Mouse (Mus musculus) myocyte (in vitro differentiated cells): ENCODE measurements at regions not wholly inside any gene's neighbourhood (a gene's known extent, or its start where the extent isn't known, plus 50 kb on each side); places are given as distances from the start of the nearest gene placed in this dataset.

Source experiments
- MAX ChIP-seq: IDR thresholded peaks from one replicate; pipeline ENCODE4 v1.6.1; 2011; ENCODE audit warnings: low read depth, mild to moderate bottlenecking, control low read depth
- MYOD1 ChIP-seq, 3 experiments: IDR thresholded peaks; one replicate each; pipeline ENCODE4 v1.6.1; 2011; ENCODE audit warnings: control low read depth in 2 of 3, low read depth in 2 of 3, mild to moderate bottlenecking in 2 of 3, moderate library complexity in 1 of 3; ENCODE audit not compliant: insufficient read length in 2 of 3, control insufficient read depth in 1 of 3
- POLR2A ChIP-seq: IDR thresholded peaks from one replicate; pipeline ENCODE4 v1.6.1; 2011; ENCODE audit warnings: low read depth, mild to moderate bottlenecking, control low read depth, moderate library complexity; ENCODE audit not compliant: insufficient read length
- TCF12 ChIP-seq: IDR thresholded peaks from one replicate; pipeline ENCODE4 v1.6.1; 2011; ENCODE audit warnings: mild to moderate bottlenecking, control low read depth; ENCODE audit not compliant: poor library complexity, insufficient read depth, severe bottlenecking

- TF ChIP-seq TCF12, result no peak
- no peak for TF ChIP-seq MAX
- no peak for TF ChIP-seq MYOD1 (IDR thresholded peaks at IDR 0.05; ENCODE audit: control insufficient read depth in 1 of 3, insufficient read length in 2 of 3, low read depth in 2 of 3)
- TF ChIP-seq POLR2A, result no peak
Measured at GRCm38 (mm10) chr13:97503391-97503790, 257.0 kb downstream of the Gm10260 start.
